Mouse (Mus musculus): ENCODE results near the gene Ppm1m.
"Not testable (repeated sequence)": the region's sequence is repeated elsewhere in the genome, so short reads cannot be mapped to it uniquely, and the experiment has no call there.

The Ppm1m gene

GRCm38 (mm10) chr9:106193930-106194807 lies 5.4 kb downstream of the Ppm1m start:
- DNase-seq (ENCODE audit: low read depth, low spot score): no peak

GRCm38 (mm10) chr9:106192998-106193397 lies 6.5 kb downstream of the Ppm1m start:
- no peak for DNase-seq (ENCODE audit: low read depth, low spot score)

GRCm38 (mm10) chr9:106192024-106192423 lies 7.5 kb downstream of the Ppm1m start:
- DNase-seq (ENCODE audit: low read depth, low spot score): peak; percentile 60

GRCm38 (mm10) chr9:106191355-106191754 lies 8.2 kb downstream of the Ppm1m start:
- DNase-seq (ENCODE audit: low read depth, low spot score): peak; percentile 92

- DNase-seq (ENCODE audit: low read depth, low spot score): no peak
Observed at GRCm38 (mm10) chr9:106183996-106184395, 15.6 kb downstream of the Ppm1m start.

GRCm38 (mm10) chr9:106182146-106182545 lies 17.4 kb downstream of the Ppm1m start:
- DNase-seq (ENCODE audit: low read depth, low spot score): no peak

GRCm38 (mm10) chr9:106179964-106180363 lies 19.6 kb downstream of the Ppm1m start:
- DNase-seq (ENCODE audit: low read depth, low spot score): no peak

- peak; percentile 62 for DNase-seq (ENCODE audit: low read depth, low spot score)
Observed at GRCm38 (mm10) chr9:106179454-106179853, 20.1 kb downstream of the Ppm1m start.

- peak; percentile 61 for DNase-seq (ENCODE audit: low read depth, low spot score)
Observed at GRCm38 (mm10) chr9:106177799-106178198, 21.7 kb downstream of the Ppm1m start.

- peak; percentile 68 for DNase-seq (ENCODE audit: low read depth, low spot score)
Observed at GRCm38 (mm10) chr9:106176769-106177168, 22.8 kb downstream of the Ppm1m start.

GRCm38 (mm10) chr9:106175552-106176200 lies 23.9 kb downstream of the Ppm1m start:
- no peak for DNase-seq (ENCODE audit: low read depth, low spot score)

GRCm38 (mm10) chr9:106173363-106173762 lies 26.2 kb downstream of the Ppm1m start:
- no peak for DNase-seq (ENCODE audit: low read depth, low spot score)

GRCm38 (mm10) chr9:106172527-106172926 lies 27.0 kb downstream of the Ppm1m start:
- no peak for DNase-seq (ENCODE audit: low read depth, low spot score)

GRCm38 (mm10) chr9:106171346-106172158 lies 28.0 kb downstream of the Ppm1m start:
- peak; percentile 83 for DNase-seq (ENCODE audit: low read depth, low spot score)

GRCm38 (mm10) chr9:106170556-106171345 lies 28.8 kb downstream of the Ppm1m start, which contains the start of gene Wdr82:
Gene Wdr82 (plus strand): TSS chr9:106170928.
- peak; percentile 93 for DNase-seq (ENCODE audit: low read depth, low spot score)

- DNase-seq (ENCODE audit: low read depth, low spot score): no peak
Observed at GRCm38 (mm10) chr9:106169917-106170316, 29.6 kb downstream of the Ppm1m start.

- not testable (repeated sequence) for DNase-seq (ENCODE audit: low read depth, low spot score)
Observed at GRCm38 (mm10) chr9:106169006-106169405, 30.5 kb downstream of the Ppm1m start.

GRCm38 (mm10) chr9:106167703-106168102 lies 31.8 kb downstream of the Ppm1m start:
- peak; percentile 91 for DNase-seq (ENCODE audit: low read depth, low spot score)

GRCm38 (mm10) chr9:106167241-106167640 lies 32.3 kb downstream of the Ppm1m start:
- peak; percentile 86 for DNase-seq (ENCODE audit: low read depth, low spot score)

- no peak for DNase-seq (ENCODE audit: low read depth, low spot score)
Observed at GRCm38 (mm10) chr9:106166709-106167108, 32.8 kb downstream of the Ppm1m start.

GRCm38 (mm10) chr9:106160426-106160825 lies 39.1 kb downstream of the Ppm1m start:
- no peak for DNase-seq (ENCODE audit: low read depth, low spot score)
